Mouse (Mus musculus): ENCODE measurements around the gene Arhgap6. TPM values are rescaled to one million over a fixed set of nuclear protein-coding genes. Genes with fewer than 3 reads are reported as not detected.

The Arhgap6 gene
- total and polyA plus RNA-seq, 2 experiments from 2014 or later, result 1.3 to 2.2 TPM

GRCm38 (mm10) chrX:169102665-169103064, 307.8 kb downstream of the Arhgap6 start:
- no peak overlapping the region for H3K4me3 ChIP-seq (ENCODE audit: low read length)
- ATAC-seq (no peak), DNase-seq (ENCODE audit: low spot score) (no peak)
- H3K27me3 ChIP-seq (ENCODE audit: insufficient read depth, low read length), result no peaks in the 10 kb centered on the region
- WGBS, result 67% methylated on average over 1 of the region's 1 CpGs
- TF ChIP-seq CTCF (IDR thresholded peaks at IDR 0.05; ENCODE audit: low read depth), result no peak
- H3K9ac ChIP-seq (replicated peaks; ENCODE audit: low read length), result no peak overlapping the region
- H3K4me2 ChIP-seq (ENCODE audit: low read depth, low read length), result no peak overlapping the region
- H3K4me1 ChIP-seq (ENCODE audit: insufficient read depth, low read length), result no peaks in the 10 kb centered on the region
- H3K9me3 ChIP-seq (ENCODE audit: low read length), result no peaks in the 10 kb centered on the region
- no peaks in the 10 kb centered on the region for H3K36me3 ChIP-seq (ENCODE audit: insufficient read depth, low read length)
- H3K27ac ChIP-seq, result no peak overlapping the region

- no peak for DNase-seq (ENCODE audit: low spot score)
- Histone ChIP-seq H3K9ac (replicated peaks; ENCODE audit: low read length) (no peak overlapping the region), H3K9me3 (ENCODE audit: low read length) (no peaks in the 10 kb centered on the region), H3K27me3 (ENCODE audit: insufficient read depth, low read length) (no peaks in the 10 kb centered on the region), H3K4me1 (ENCODE audit: insufficient read depth, low read length) (no peaks in the 10 kb centered on the region), H3K4me2 (ENCODE audit: low read depth, low read length) (no peak overlapping the region), H3K27ac (no peak overlapping the region), H3K36me3 (ENCODE audit: insufficient read depth, low read length) (no peaks in the 10 kb centered on the region), H3K4me3 (ENCODE audit: low read length) (no peak overlapping the region)
- 63% methylated on average over 4 of the region's 4 CpGs for WGBS
- no peak for TF ChIP-seq CTCF (IDR thresholded peaks at IDR 0.05; ENCODE audit: low read depth)
- ATAC-seq, result no peak
Observed at GRCm38 (mm10) chrX:169106048-169106622, 311.2 kb downstream of the Arhgap6 start.

- no peaks in the 10 kb centered on the region for H3K9me3 ChIP-seq (ENCODE audit: low read length)
- DNase-seq (ENCODE audit: low spot score) (no peak), ATAC-seq (no peak)
- no peak overlapping the region for H3K4me3 ChIP-seq (ENCODE audit: low read length)
- H3K27me3 ChIP-seq (ENCODE audit: insufficient read depth, low read length), result no peaks in the 10 kb centered on the region
- H3K9ac ChIP-seq (replicated peaks; ENCODE audit: low read length), result no peak overlapping the region
- TF ChIP-seq CTCF (IDR thresholded peaks at IDR 0.05; ENCODE audit: low read depth), result no peak
- no peaks in the 10 kb centered on the region for H3K36me3 ChIP-seq (ENCODE audit: insufficient read depth, low read length)
- no peak overlapping the region for H3K27ac ChIP-seq
- H3K4me2 ChIP-seq (ENCODE audit: low read depth, low read length), result no peak overlapping the region
- no peaks in the 10 kb centered on the region for H3K4me1 ChIP-seq (ENCODE audit: insufficient read depth, low read length)
- 81% methylated on average over 2 of the region's 2 CpGs for WGBS
Observed at GRCm38 (mm10) chrX:169107372-169107771, 312.5 kb downstream of the Arhgap6 start.

GRCm38 (mm10) chrX:169110031-169110430, 315.1 kb downstream of the Arhgap6 start:
- Histone ChIP-seq H3K9me3 (ENCODE audit: low read length) (no peaks in the 10 kb centered on the region), H3K36me3 (ENCODE audit: insufficient read depth, low read length) (no peaks in the 10 kb centered on the region), H3K4me3 (ENCODE audit: low read length) (no peak overlapping the region), H3K27me3 (ENCODE audit: insufficient read depth, low read length) (no peaks in the 10 kb centered on the region), H3K27ac (no peak overlapping the region), H3K9ac (replicated peaks; ENCODE audit: low read length) (no peak overlapping the region), H3K4me1 (ENCODE audit: insufficient read depth, low read length) (no peaks in the 10 kb centered on the region), H3K4me2 (ENCODE audit: low read depth, low read length) (no peak overlapping the region)
- ATAC-seq, result no peak
- no peak for TF ChIP-seq CTCF (IDR thresholded peaks at IDR 0.05; ENCODE audit: low read depth)
- DNase-seq (ENCODE audit: low spot score), result no peak
- WGBS, result 84% methylated on average over 3 of the region's 3 CpGs

GRCm38 (mm10) chrX:169112662-169113061, 317.8 kb downstream of the Arhgap6 start:
- Histone ChIP-seq H3K4me1 (ENCODE audit: insufficient read depth, low read length) (no peaks in the 10 kb centered on the region), H3K4me3 (ENCODE audit: low read length) (no peak overlapping the region), H3K9ac (replicated peaks; ENCODE audit: low read length) (no peak overlapping the region), H3K36me3 (ENCODE audit: insufficient read depth, low read length) (no peaks in the 10 kb centered on the region), H3K27me3 (ENCODE audit: insufficient read depth, low read length) (no peaks in the 10 kb centered on the region), H3K9me3 (ENCODE audit: low read length) (no peaks in the 10 kb centered on the region), H3K27ac (no peak overlapping the region), H3K4me2 (ENCODE audit: low read depth, low read length) (no peak overlapping the region)
- 53% methylated on average over 4 of the region's 4 CpGs for WGBS
- no peak for TF ChIP-seq CTCF (IDR thresholded peaks at IDR 0.05; ENCODE audit: low read depth)
- DNase-seq (ENCODE audit: low spot score) (peak; percentile 25), ATAC-seq (no peak)

GRCm38 (mm10) chrX:169123115-169123772, 328.3 kb downstream of the Arhgap6 start:
- Histone ChIP-seq H3K4me1 (ENCODE audit: insufficient read depth, low read length) (no peaks in the 10 kb centered on the region), H3K36me3 (ENCODE audit: insufficient read depth, low read length) (no peaks in the 10 kb centered on the region), H3K27ac (no peak overlapping the region), H3K4me3 (ENCODE audit: low read length) (no peak overlapping the region), H3K27me3 (ENCODE audit: insufficient read depth, low read length) (no peaks in the 10 kb centered on the region), H3K4me2 (ENCODE audit: low read depth, low read length) (no peak overlapping the region), H3K9me3 (ENCODE audit: low read length) (no peaks in the 10 kb centered on the region), H3K9ac (replicated peaks; ENCODE audit: low read length) (no peak overlapping the region)
- no peak for TF ChIP-seq CTCF (IDR thresholded peaks at IDR 0.05; ENCODE audit: low read depth)
- DNase-seq (ENCODE audit: low spot score) (no peak), ATAC-seq (no peak)
- WGBS, result 83% methylated on average over 4 of the region's 4 CpGs

- H3K27me3 ChIP-seq (ENCODE audit: insufficient read depth, low read length), result no peaks in the 10 kb centered on the region
- H3K27ac ChIP-seq, result no peak overlapping the region
- no peaks in the 10 kb centered on the region for H3K36me3 ChIP-seq (ENCODE audit: insufficient read depth, low read length)
- no peaks in the 10 kb centered on the region for H3K9me3 ChIP-seq (ENCODE audit: low read length)
- no peaks in the 10 kb centered on the region for H3K4me1 ChIP-seq (ENCODE audit: insufficient read depth, low read length)
- H3K4me2 ChIP-seq (ENCODE audit: low read depth, low read length), result no peak overlapping the region
- no peak overlapping the region for H3K9ac ChIP-seq (replicated peaks; ENCODE audit: low read length)
- TF ChIP-seq CTCF (IDR thresholded peaks at IDR 0.05; ENCODE audit: low read depth), result no peak
- DNase-seq (ENCODE audit: low spot score) (no peak), ATAC-seq (no peak)
- 80% methylated on average over 3 of the region's 3 CpGs for WGBS
- H3K4me3 ChIP-seq (ENCODE audit: low read length), result no peak overlapping the region
Observed at GRCm38 (mm10) chrX:169123773-169124151, 328.9 kb downstream of the Arhgap6 start.
